Mouse (Mus musculus): ENCODE results near the gene Klhl11. TPM values are rescaled to one million over a fixed set of nuclear protein-coding genes. Genes with fewer than 3 reads are reported as not detected.

Gene Klhl11
- polyA plus RNA-seq, 1 experiment from 2014 or later = 13.2 TPM

- ATAC-seq (replicated peaks; ENCODE audit: insufficient number of reproducible peaks, low FRiP score, low TSS enrichment, low read depth) (no peak), DNase-seq (ENCODE audit: low spot score) (no peak)
- Histone ChIP-seq H3K9ac (replicated peaks; ENCODE audit: low read length) (no peak overlapping the region), H3K4me1 (ENCODE audit: control insufficient read depth, insufficient read depth, low read length) (no peaks in the 10 kb centered on the region), H3K4me3 (ENCODE audit: low read depth, low read length) (no peak overlapping the region), H3K4me2 (ENCODE audit: low read depth, low read length) (no peak overlapping the region), H3K36me3 (replicated peaks; ENCODE audit: control insufficient read depth, insufficient read depth, low read depth, low read length) (peaks cover 15% of the 10 kb centered on the region), H3K9me3 (replicated peaks; ENCODE audit: control insufficient read depth, low read length) (no peaks in the 10 kb centered on the region), H3K27me3 (ENCODE audit: control insufficient read depth, insufficient read depth, low read length) (no peaks in the 10 kb centered on the region), H3K27ac (replicated peaks; ENCODE audit: low read depth, low read length) (no peak overlapping the region)
- WGBS = 86% methylated on average over 6 of the region's 6 CpGs
These were observed 18.4 kb upstream of the Klhl11 start for GRCm38 (mm10) chr11:100490951-100491350.

GRCm38 (mm10) chr11:100485801-100486538, 13.4 kb upstream of the Klhl11 start:
- WGBS = 90% methylated on average over 8 of the region's 8 CpGs
- DNase-seq (ENCODE audit: low spot score) = peak; percentile 64

DNA sequence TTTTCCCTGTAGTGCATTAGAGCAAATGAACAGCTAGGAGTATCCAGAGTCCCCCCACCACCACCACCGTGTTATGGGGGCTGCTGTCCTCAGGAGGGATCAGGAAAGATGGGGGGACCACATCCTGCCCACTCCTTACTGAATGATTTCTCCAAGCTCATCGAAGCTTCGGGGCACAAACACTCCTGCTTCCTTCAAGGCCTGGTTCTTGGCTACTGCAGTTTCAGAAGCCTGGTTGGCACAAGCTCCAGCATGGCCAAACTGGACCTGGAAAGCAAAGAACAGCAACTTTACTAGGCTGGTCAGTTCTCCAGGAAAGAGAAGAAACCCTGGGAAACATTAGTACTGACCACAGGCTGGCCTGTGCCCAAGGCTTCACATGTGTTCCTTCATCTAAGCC, 11.9 kb upstream of the Klhl11 start:
- H3K4me3 ChIP-seq (ENCODE audit: low read depth, low read length) = no peak overlapping the region
- no peaks in the 10 kb centered on the region for H3K9me3 ChIP-seq (replicated peaks; ENCODE audit: control insufficient read depth, low read length)
- 97% methylated on average over 3 of the region's 3 CpGs for WGBS
- no peak overlapping the region for H3K4me2 ChIP-seq (ENCODE audit: low read depth, low read length)
- DNase-seq (ENCODE audit: low spot score) (no peak), ATAC-seq (replicated peaks; ENCODE audit: insufficient number of reproducible peaks, low FRiP score, low TSS enrichment, low read depth) (no peak)
- no peaks in the 10 kb centered on the region for H3K4me1 ChIP-seq (ENCODE audit: control insufficient read depth, insufficient read depth, low read length)
- peaks cover 11% of the 10 kb centered on the region for H3K36me3 ChIP-seq (replicated peaks; ENCODE audit: control insufficient read depth, insufficient read depth, low read depth, low read length)
- no peak overlapping the region for H3K27ac ChIP-seq (replicated peaks; ENCODE audit: low read depth, low read length)
- H3K27me3 ChIP-seq (ENCODE audit: control insufficient read depth, insufficient read depth, low read length) = no peaks in the 10 kb centered on the region
- no peak overlapping the region for H3K9ac ChIP-seq (replicated peaks; ENCODE audit: low read length)

More at GRCm38 (mm10) chr11:100485801-100486538, 13.4 kb upstream of the Klhl11 start:
- no peak overlapping the region for H3K9ac ChIP-seq (replicated peaks; ENCODE audit: low read length)
- no peak overlapping the region for H3K4me3 ChIP-seq (ENCODE audit: low read depth, low read length)
- peaks cover 6% of the 10 kb centered on the region for H3K36me3 ChIP-seq (replicated peaks; ENCODE audit: control insufficient read depth, insufficient read depth, low read depth, low read length)
- ATAC-seq (replicated peaks; ENCODE audit: insufficient number of reproducible peaks, low FRiP score, low TSS enrichment, low read depth) = no peak
- H3K9me3 ChIP-seq (replicated peaks; ENCODE audit: control insufficient read depth, low read length) = no peaks in the 10 kb centered on the region
- H3K27me3 ChIP-seq (ENCODE audit: control insufficient read depth, insufficient read depth, low read length) = no peaks in the 10 kb centered on the region
- no peaks in the 10 kb centered on the region for H3K4me1 ChIP-seq (ENCODE audit: control insufficient read depth, insufficient read depth, low read length)
- H3K4me2 ChIP-seq (ENCODE audit: low read depth, low read length) = no peak overlapping the region
- no peak overlapping the region for H3K27ac ChIP-seq (replicated peaks; ENCODE audit: low read depth, low read length)

DNA sequence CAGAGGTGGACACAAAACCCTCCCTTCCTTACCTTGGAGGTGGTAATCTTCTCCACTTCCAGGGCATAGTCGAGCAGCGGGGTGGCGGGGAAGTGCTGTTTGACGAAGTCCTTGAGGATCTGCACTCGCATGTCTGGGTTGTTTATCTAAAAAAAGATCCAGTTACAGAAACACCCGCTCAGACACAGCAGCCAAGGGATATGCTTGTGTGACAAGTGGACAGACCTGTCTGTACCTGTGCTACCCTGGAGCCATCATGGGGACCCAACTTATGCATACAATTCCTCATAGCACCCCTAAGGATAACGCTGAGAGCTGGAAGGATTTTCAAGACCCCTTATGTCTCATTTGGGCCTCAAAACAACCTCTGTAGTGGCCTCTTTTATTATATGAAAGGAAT, 6.6 kb upstream of the Klhl11 start:
- Histone ChIP-seq H3K9ac (replicated peaks; ENCODE audit: low read length) (no peak overlapping the region), H3K27me3 (ENCODE audit: control insufficient read depth, insufficient read depth, low read length) (no peaks in the 10 kb centered on the region), H3K9me3 (replicated peaks; ENCODE audit: control insufficient read depth, low read length) (no peaks in the 10 kb centered on the region), H3K27ac (replicated peaks; ENCODE audit: low read depth, low read length) (no peak overlapping the region), H3K4me2 (ENCODE audit: low read depth, low read length) (no peak overlapping the region), H3K4me1 (ENCODE audit: control insufficient read depth, insufficient read depth, low read length) (no peaks in the 10 kb centered on the region), H3K4me3 (ENCODE audit: low read depth, low read length) (no peak overlapping the region), H3K36me3 (replicated peaks; ENCODE audit: control insufficient read depth, insufficient read depth, low read depth, low read length) (peaks cover 9% of the 10 kb centered on the region)
- ATAC-seq (replicated peaks; ENCODE audit: insufficient number of reproducible peaks, low FRiP score, low TSS enrichment, low read depth) = no peak
- 79% methylated on average over 7 of the region's 7 CpGs for WGBS
- no peak for DNase-seq (ENCODE audit: low spot score)

DNA sequence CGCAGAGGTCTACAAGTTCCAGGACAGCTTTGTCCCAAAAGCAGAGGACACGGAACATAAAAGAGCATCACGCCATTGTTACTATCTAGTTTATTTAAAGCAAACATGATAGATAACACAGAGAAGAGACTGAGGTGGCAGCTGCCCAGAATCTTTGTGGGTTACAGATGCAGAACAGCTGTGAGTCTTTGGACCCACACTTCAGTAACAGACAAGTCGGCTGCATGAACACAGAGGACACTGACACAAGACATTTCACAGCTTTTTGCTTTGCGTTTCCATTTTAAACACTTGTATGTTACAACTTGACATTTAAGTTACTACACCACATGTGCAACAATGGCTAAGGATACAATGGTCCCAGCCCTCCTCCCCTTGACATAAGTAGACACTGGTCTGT, 3.7 kb upstream of the Klhl11 start:
- ATAC-seq (replicated peaks; ENCODE audit: insufficient number of reproducible peaks, low FRiP score, low TSS enrichment, low read depth) (no peak), DNase-seq (ENCODE audit: low spot score) (no peak)
- Histone ChIP-seq H3K27ac (replicated peaks; ENCODE audit: low read depth, low read length) (no peak overlapping the region), H3K36me3 (replicated peaks; ENCODE audit: control insufficient read depth, insufficient read depth, low read depth, low read length) (peaks cover 6% of the 10 kb centered on the region), H3K4me2 (ENCODE audit: low read depth, low read length) (no peak overlapping the region), H3K4me3 (ENCODE audit: low read depth, low read length) (no peak overlapping the region), H3K9me3 (replicated peaks; ENCODE audit: control insufficient read depth, low read length) (no peaks in the 10 kb centered on the region), H3K9ac (replicated peaks; ENCODE audit: low read length) (no peak overlapping the region), H3K4me1 (ENCODE audit: control insufficient read depth, insufficient read depth, low read length) (no peaks in the 10 kb centered on the region), H3K27me3 (ENCODE audit: control insufficient read depth, insufficient read depth, low read length) (no peaks in the 10 kb centered on the region)
- 95% methylated on average over 5 of the region's 5 CpGs for WGBS

DNA sequence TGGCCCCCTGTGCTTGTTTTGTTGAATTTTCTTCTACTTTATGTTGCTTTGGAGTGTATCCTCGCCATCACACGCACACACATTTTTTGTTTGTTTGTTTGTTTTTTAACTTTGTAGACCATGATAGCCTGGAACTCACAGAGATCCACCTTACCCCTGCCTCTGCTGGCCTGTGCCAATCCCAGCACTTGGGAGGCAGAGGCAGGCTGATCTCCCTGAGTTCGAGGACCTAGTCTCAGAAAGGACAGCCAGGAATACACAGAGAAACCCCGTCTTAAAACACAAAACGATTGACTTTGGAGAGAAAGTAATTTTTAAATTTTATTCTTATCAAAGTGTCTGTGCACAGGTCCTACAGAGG, 374 bp upstream of the Klhl11 start:
- Histone ChIP-seq H3K4me1 (ENCODE audit: control insufficient read depth, insufficient read depth, low read length) (no peaks in the 10 kb centered on the region; the same call in 1 of the 2 replicates), H3K9me3 (replicated peaks; ENCODE audit: control insufficient read depth, low read length) (no peaks in the 10 kb centered on the region), H3K27ac (replicated peaks; ENCODE audit: low read depth, low read length) (no peak overlapping the region), H3K4me2 (ENCODE audit: low read depth, low read length) (no peak overlapping the region), H3K36me3 (replicated peaks; ENCODE audit: control insufficient read depth, insufficient read depth, low read depth, low read length) (no peaks in the 10 kb centered on the region; the same call in 1 of the 2 replicates), H3K27me3 (ENCODE audit: control insufficient read depth, insufficient read depth, low read length) (no peaks in the 10 kb centered on the region), H3K4me3 (ENCODE audit: low read depth, low read length) (peak overlapping the region; percentile 95), H3K9ac (replicated peaks; ENCODE audit: low read length) (no peak overlapping the region)
- DNase-seq (ENCODE audit: low spot score) (no peak), ATAC-seq (replicated peaks; ENCODE audit: insufficient number of reproducible peaks, low FRiP score, low TSS enrichment, low read depth) (peak; percentile 54)
- 33% methylated on average over 5 of the region's 5 CpGs for WGBS

DNA sequence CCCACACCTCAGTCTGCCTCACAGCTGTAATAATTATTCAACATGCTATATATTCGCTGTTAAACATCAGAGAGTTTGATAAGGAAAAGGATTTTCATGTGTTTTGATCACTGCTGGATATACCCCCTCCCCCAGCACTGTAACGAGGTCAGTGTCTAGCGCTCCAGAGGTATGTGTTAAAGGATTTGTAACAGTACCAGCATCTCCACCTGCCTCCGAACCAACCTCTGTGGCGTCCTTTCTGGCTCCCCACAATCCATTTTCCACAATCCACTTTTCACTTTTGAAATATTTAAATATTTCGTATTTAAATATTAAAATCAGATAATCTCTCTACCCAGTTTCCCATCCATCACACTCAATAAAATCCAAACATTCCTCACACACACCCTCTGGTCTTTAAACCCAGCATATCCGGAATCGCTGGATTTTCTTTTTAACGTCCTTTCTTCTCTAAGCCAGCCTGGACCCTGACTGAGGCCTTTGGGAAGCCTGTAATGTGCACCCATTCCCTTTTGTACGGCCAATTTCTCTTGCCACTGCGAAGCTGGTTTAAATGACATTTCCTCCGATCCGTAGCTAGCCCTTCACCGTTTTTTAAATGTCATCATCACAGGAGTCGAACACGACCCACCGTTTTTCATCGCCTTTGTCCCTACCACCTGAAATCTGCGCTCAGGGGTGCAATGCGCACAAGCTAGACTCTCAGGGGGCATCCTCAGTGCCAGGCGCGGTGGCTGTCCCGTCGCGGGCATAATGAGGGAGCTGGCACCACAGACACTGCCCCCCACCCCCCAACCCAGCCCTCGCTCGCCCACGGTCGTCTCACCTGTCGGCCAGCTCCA, 967 bp downstream of the Klhl11 start:
- H3K4me1 ChIP-seq (ENCODE audit: control insufficient read depth, insufficient read depth, low read length) = no peaks in the 10 kb centered on the region; the same call in 1 of the 2 replicates
- H3K4me3 ChIP-seq (ENCODE audit: low read depth, low read length) = peak overlapping the region; percentile 95
- H3K9ac ChIP-seq (replicated peaks; ENCODE audit: low read length) = peak overlapping the region; percentile 94
- no peaks in the 10 kb centered on the region for H3K36me3 ChIP-seq (replicated peaks; ENCODE audit: control insufficient read depth, insufficient read depth, low read depth, low read length)
- peak overlapping the region; percentile 84 for H3K4me2 ChIP-seq (ENCODE audit: low read depth, low read length)
- H3K27ac ChIP-seq (replicated peaks; ENCODE audit: low read depth, low read length) = 0 out of 2 replicates have a peak overlapping the region, but pooled peaks have one; percentile 36
- 4% methylated on average over 30 of the region's 30 CpGs for WGBS
- ATAC-seq (replicated peaks; ENCODE audit: insufficient number of reproducible peaks, low FRiP score, low TSS enrichment, low read depth) (no peak), DNase-seq (ENCODE audit: low spot score) (no peak)
- H3K27me3 ChIP-seq (ENCODE audit: control insufficient read depth, insufficient read depth, low read length) = no peaks in the 10 kb centered on the region
- H3K9me3 ChIP-seq (replicated peaks; ENCODE audit: control insufficient read depth, low read length) = no peaks in the 10 kb centered on the region

DNA sequence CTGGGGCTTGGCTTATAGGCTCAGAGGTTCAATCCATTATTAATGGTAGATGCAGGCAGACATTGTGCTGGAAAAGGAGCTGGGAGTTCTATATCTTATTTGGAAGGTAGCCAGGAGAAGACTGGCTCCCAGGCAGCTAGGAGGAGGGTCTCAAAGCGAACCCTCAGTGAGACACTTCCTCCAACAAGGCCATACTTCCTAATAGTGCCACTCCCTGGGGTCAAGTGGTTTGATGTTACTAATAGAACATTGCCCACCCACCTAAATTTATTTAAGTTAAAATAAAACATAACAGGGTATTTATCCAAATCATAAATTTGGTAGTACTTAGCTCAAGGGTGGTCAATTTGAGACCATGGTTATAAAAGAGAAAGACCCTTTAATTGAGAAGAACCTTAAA, 6.7 kb downstream of the Klhl11 start:
- Histone ChIP-seq H3K9me3 (replicated peaks; ENCODE audit: control insufficient read depth, low read length) (no peaks in the 10 kb centered on the region), H3K9ac (replicated peaks; ENCODE audit: low read length) (no peak overlapping the region), H3K27ac (replicated peaks; ENCODE audit: low read depth, low read length) (no peak overlapping the region), H3K4me1 (ENCODE audit: control insufficient read depth, insufficient read depth, low read length) (no peaks in the 10 kb centered on the region; the same call in 1 of the 2 replicates), H3K36me3 (replicated peaks; ENCODE audit: control insufficient read depth, insufficient read depth, low read depth, low read length) (peaks cover 5% of the 10 kb centered on the region; the same call in 1 of the 2 replicates), H3K27me3 (ENCODE audit: control insufficient read depth, insufficient read depth, low read length) (no peaks in the 10 kb centered on the region), H3K4me3 (ENCODE audit: low read depth, low read length) (no peak overlapping the region), H3K4me2 (ENCODE audit: low read depth, low read length) (no peak overlapping the region)
- WGBS = 80% methylated on average over 1 of the region's 1 CpGs
- DNase-seq (ENCODE audit: low spot score) (no peak), ATAC-seq (replicated peaks; ENCODE audit: insufficient number of reproducible peaks, low FRiP score, low TSS enrichment, low read depth) (no peak)
